8 mouse cellular contexts compared by ENCODE assay signal in genomic region chr6:114928462-114928861, GRCm38 (mm10). TPM values are rescaled to one million over a fixed set of nuclear protein-coding genes. Genes with fewer than 3 reads are reported as not detected.
DNase-seq lines count a peak whose midpoint lies in the region; ATAC-seq lines count a peak whose summit lies in the region.

No protein-coding gene starts in this region.

- no peaks in the 10 kb centered on the region for H3K36me3 ChIP-seq in forebrain, embryonic 16.5 days (ENCODE audit: control insufficient read depth, insufficient read depth)
- no peaks in the 10 kb centered on the region for H3K36me3 ChIP-seq in hindbrain, embryonic 10.5 days
- no peaks in the 10 kb centered on the region for H3K36me3 ChIP-seq in midbrain, embryonic 15.5 days (replicated peaks)

- 2% methylated on average over 4 of the region's 4 CpGs for WGBS in forebrain, embryonic 16.5 days
- WGBS in hindbrain, embryonic 10.5 days, result 6% methylated on average over 4 of the region's 4 CpGs
- 4% methylated on average over 4 of the region's 4 CpGs for WGBS in midbrain, embryonic 15.5 days

- peak; percentile 77 for DNase-seq in layer of hippocampus, adult 11-12 months (ENCODE audit: low spot score)
- no peak for DNase-seq in layer of hippocampus, adult 9-11 months
- DNase-seq in cerebellum, adult 11 months, result peak; percentile 78
- DNase-seq in hindbrain, embryonic 10.5 days (ENCODE audit: low spot score), result peak; percentile 74
- peak; percentile 59 to 60 for DNase-seq in left cerebral cortex, postnatal 36 days (ENCODE audit: low spot score in 2 of 2)
- DNase-seq in spleen, postnatal 14 days (ENCODE audit: low spot score in 2 of 2), result peak; percentile 24 to 58

- H3K9me3 ChIP-seq in forebrain, embryonic 16.5 days (ENCODE audit: control insufficient read depth, low read length), result peaks cover 3% of the 10 kb centered on the region; the same call in 1 of the 2 replicates
- peaks cover 7% of the 10 kb centered on the region; the same call in 1 of the 2 replicates for H3K9me3 ChIP-seq in hindbrain, embryonic 10.5 days
- H3K9me3 ChIP-seq in midbrain, embryonic 15.5 days, result no peaks in the 10 kb centered on the region

- peaks cover 27% of the 10 kb centered on the region for H3K4me1 ChIP-seq in forebrain, embryonic 16.5 days (replicated peaks; ENCODE audit: control insufficient read depth, insufficient read depth, low read length)
- peaks cover 11% of the 10 kb centered on the region for H3K4me1 ChIP-seq in hindbrain, embryonic 10.5 days (replicated peaks)
- peaks cover 7% of the 10 kb centered on the region; the same call in 1 of the 2 replicates for H3K4me1 ChIP-seq in midbrain, embryonic 15.5 days

- no peak overlapping the region for H3K9ac ChIP-seq in forebrain, embryonic 16.5 days (replicated peaks; ENCODE audit: low read depth, low read length)
- H3K9ac ChIP-seq in midbrain, embryonic 15.5 days, result no peak overlapping the region

- no peaks in the 10 kb centered on the region for H3K27me3 ChIP-seq in forebrain, embryonic 16.5 days (replicated peaks; ENCODE audit: control insufficient read depth, insufficient read depth, low read length)
- H3K27me3 ChIP-seq in hindbrain, embryonic 10.5 days (ENCODE audit: insufficient read depth, poor library complexity, severe bottlenecking), result no peaks in the 10 kb centered on the region
- H3K27me3 ChIP-seq in midbrain, embryonic 15.5 days (replicated peaks), result no peaks in the 10 kb centered on the region

- H3K27ac ChIP-seq in forebrain, embryonic 16.5 days (ENCODE audit: low read length), result no peak overlapping the region
- H3K27ac ChIP-seq in hindbrain, embryonic 10.5 days, result no peak overlapping the region
- no peak overlapping the region for H3K27ac ChIP-seq in midbrain, embryonic 15.5 days

- H3K4me2 ChIP-seq in forebrain, embryonic 16.5 days (ENCODE audit: low read length), result no peak overlapping the region
- no peak overlapping the region for H3K4me2 ChIP-seq in midbrain, embryonic 15.5 days

- peak; percentile 65 for ATAC-seq in forebrain, embryonic 16.5 days
- peak; percentile 63 for ATAC-seq in midbrain, embryonic 15.5 days (replicated peaks)

- intact Hi-C loops in left cerebral cortex, postnatal 36 days (cut with DNase I), result loop anchor here (1.0 to 2.0 kb wide), 2 partner anchors 79 to 100 kb away; no protein-coding TSS in a partner anchor

- H3K4me3 ChIP-seq in forebrain, embryonic 16.5 days (replicated peaks; ENCODE audit: low read length), result no peak overlapping the region
- no peak overlapping the region for H3K4me3 ChIP-seq in hindbrain, embryonic 10.5 days
- H3K4me3 ChIP-seq in midbrain, embryonic 15.5 days, result no peak overlapping the region

RNA-seq across cellular contexts. Expression of gene Vgll4, which starts 41.3 kb away (rescaled TPM):
- 74.3 and 79.0 TPM in 2 replicates for polyA plus RNA-seq in forebrain, embryonic 16.5 days (2015; fragmentation: Nextera tagmentation; extraction: Ambion mirVana)
- polyA plus RNA-seq in hindbrain, embryonic 10.5 days (2016; fragmentation: Nextera tagmentation; extraction: Ambion mirVana), result 73.3 and 86.6 TPM in 2 replicates
- total RNA-seq in left cerebral cortex, postnatal 36 days (2021), result 10 to 100 TPM; 58.5 to 68.8 TPM
- polyA plus RNA-seq in midbrain, embryonic 15.5 days (2015; fragmentation: Nextera tagmentation; extraction: Ambion mirVana), result 47.3 and 52.4 TPM in 2 replicates
